Mouse (Mus musculus) monocyte, adult 5-6 weeks (primary cell): ENCODE measurements around the gene Rhbdd3. TPM values are rescaled to one million over a fixed set of nuclear protein-coding genes. Genes with fewer than 3 reads are reported as not detected.

Source experiments
- ATAC-seq: fragments of 153-309, 156-312 bp; replicated peaks from 2 replicates; pipeline ENCODE4 v1.8.0; 2017; ENCODE audit warnings: mild to moderate bottlenecking; ENCODE audit not compliant: low TSS enrichment, insufficient number of reproducible peaks, severe bottlenecking, poor library complexity, low FRiP score
- total RNA-seq: library from RNA; stranded (forward); fragments of 200-1000, 200-491, 200-594 nt; gene quantifications from 3 replicates; pipeline ENCODE4 v1.2.3, GENCODE M21; 2017

Rhbdd3 gene
- total RNA-seq, 1 experiment from 2014 or later: 9.1 TPM

- no peak for ATAC-seq
Observed at GRCm38 (mm10) chr11:5151680-5152337, 53.1 kb downstream of the Rhbdd3 start, which contains the start of gene Emid1. TSS of gene Emid1 (minus strand) at chr11:5152257.

- ATAC-seq: no peak
Observed at GRCm38 (mm10) chr11:5154961-5155805, 56.5 kb downstream of the Rhbdd3 start.

Other genes with a start within 250 kb of the Rhbdd3 start
- gene Nf2, start 249.4 kb upstream of the Rhbdd3 start, total RNA-seq: 40.6 to 78.6 TPM (median 70.4 TPM) in 3 replicates
- 3.4 to 12.7 TPM (median 4.8 TPM) in 3 replicates for gene Nipsnap1, start 225.0 kb upstream of the Rhbdd3 start, total RNA-seq
- gene Thoc5, start 203.6 kb upstream of the Rhbdd3 start, total RNA-seq: 32.0 to 53.6 TPM (median 48.2 TPM) in 3 replicates
- gene Nefh, start 150.9 kb upstream of the Rhbdd3 start, total RNA-seq: 0.38 to 0.49 TPM in 2 of 3 replicates, not detected in the other
- 22.9 to 57.1 TPM (median 40.8 TPM) in 3 replicates for gene Ap1b1, start 112.1 kb upstream of the Rhbdd3 start, total RNA-seq
- gene Rasl10a, start 40.8 kb upstream of the Rhbdd3 start, total RNA-seq: 0.58 TPM in 1 of 3 replicates, not detected in the others
- 1.2 to 13.9 TPM (median 3.2 TPM) in 3 replicates for gene Gas2l1, start 33.6 kb upstream of the Rhbdd3 start, total RNA-seq
- 492 to 570 TPM (median 517 TPM) in 3 replicates for gene Ewsr1, start 340 bp downstream of the Rhbdd3 start, total RNA-seq
- gene Emid1, start 53.3 kb downstream of the Rhbdd3 start, total RNA-seq: 7.4 to 24.4 TPM (median 10.2 TPM) in 3 replicates
- gene Kremen1, start 162.6 kb downstream of the Rhbdd3 start, total RNA-seq: 4.5 to 8.6 TPM (median 5.0 TPM) in 3 replicates